Mouse (Mus musculus): ENCODE data around the gene Dohh.

DNA sequence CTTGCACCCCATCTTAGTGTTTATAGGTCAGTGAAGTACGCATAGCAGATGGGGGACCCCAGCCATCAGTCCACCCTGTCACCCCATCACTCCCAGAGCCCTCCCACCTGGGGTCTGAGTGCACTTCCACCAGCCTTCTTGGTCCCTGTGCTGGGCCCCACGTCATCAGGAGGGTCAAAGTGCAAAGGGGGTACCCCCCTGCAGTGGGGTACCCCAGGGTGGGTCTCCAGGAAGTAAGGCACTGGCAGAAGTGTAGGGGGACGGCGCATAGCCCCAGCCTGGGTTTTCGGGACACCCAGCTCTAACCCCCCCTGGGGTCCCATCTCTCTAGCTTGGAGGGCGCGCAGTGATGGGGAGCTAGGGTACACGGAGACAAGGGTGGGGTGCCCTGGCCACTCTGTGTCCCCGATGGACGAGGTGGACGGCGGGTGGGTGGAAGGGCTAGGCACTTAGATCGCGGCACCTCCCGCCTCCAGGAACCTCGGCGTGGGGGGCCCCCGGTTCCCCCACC, 15.6 kb downstream of the Dohh start:
- TF ChIP-seq CTCF (IDR thresholded peaks at IDR 0.05; ENCODE audit: control insufficient read depth, insufficient read depth, low read length), result no peak
- TF ChIP-seq POLR2A (IDR thresholded peaks at IDR 0.05; ENCODE audit: borderline replicate concordance, control insufficient read depth, low read depth, low read length), result no peak

Measured in bone marrow, adult 2 months (tissue).